Mouse (Mus musculus): ENCODE data around the gene Cnn1. TPM values are rescaled to one million over a fixed set of nuclear protein-coding genes. Genes with fewer than 3 reads are reported as not detected.

Cnn1 gene
- total RNA-seq, 2 experiments from 2014 or later = 0.42 to 0.43 TPM

- peak; percentile 98 to 99 for DNase-seq (ENCODE audit: low spot score in 2 of 2)
Observed at GRCm38 (mm10) chr9:22156497-22157245, 57.7 kb downstream of the Cnn1 start, which contains the start of gene Pigyl. Pigyl (plus strand) TSS chr9:22156846.

GRCm38 (mm10) chr9:22157516-22158265 lies 58.7 kb downstream of the Cnn1 start:
- DNase-seq (ENCODE audit: low spot score in 2 of 2) = peak in 1 of 2 experiments; percentile 28

Small RNAs within 50 kb of the gene (microRNA-seq; reads per million reads assigned to microRNA genes)
- gene Mir7084 = 0.20 to 0.22 reads per million in 2 experiments

Other genes with a start within 250 kb of the Cnn1 start
- gene Dock6, start 246.6 kb upstream of the Cnn1 start, total RNA-seq (2021) = 10 to 100 TPM; 32.6 to 34.5 TPM
- gene Rab3d, start 181.0 kb upstream of the Cnn1 start, total RNA-seq (2021) = 10 to 100 TPM; 30.4 to 36.7 TPM
- gene Ccdc159, start 171.7 kb upstream of the Cnn1 start, total RNA-seq (2021) = 10 to 100 TPM; 15.5 to 16.1 TPM
- 10 to 100 TPM; 30.4 to 35.3 TPM for gene Tmem205, start 171.7 kb upstream of the Cnn1 start, total RNA-seq (2021)
- gene Plppr2, start 162.2 kb upstream of the Cnn1 start, total RNA-seq (2021) = 100 to 1,000 TPM; 312 to 317 TPM
- 10 to 100 TPM; 13.5 to 14.5 TPM for gene Swsap1, start 143.5 kb upstream of the Cnn1 start, total RNA-seq (2021)
- gene Epor, start 135.7 kb upstream of the Cnn1 start, total RNA-seq (2021) = 1 to 10 TPM; 2.0 to 3.2 TPM
- 1 to 10 TPM; 1.4 to 2.2 TPM for gene Rgl3, start 109.8 kb upstream of the Cnn1 start, total RNA-seq (2021)
- 1 to 10 TPM; 5.3 to 5.7 TPM for gene Ccdc151, start 96.6 kb upstream of the Cnn1 start, total RNA-seq (2021)
- 10 to 100 TPM; 90.5 to 96.5 TPM for gene Prkcsh, start 96.4 kb upstream of the Cnn1 start, total RNA-seq (2021)
- 100 to 1,000 TPM; 197 to 205 TPM for gene Elavl3, start 47.2 kb upstream of the Cnn1 start, total RNA-seq (2021)
- gene Gm49318, start 28.0 kb upstream of the Cnn1 start, total RNA-seq (2021) = 1 to 10 TPM in 1 of 2 experiments, not detected in 1; 6.2 TPM
- gene Zfp653, start 27.8 kb upstream of the Cnn1 start, total RNA-seq (2021) = 10 to 100 TPM; 19.4 to 21.1 TPM
- 10 to 100 TPM; 45.8 to 46.8 TPM for gene Ecsit, start 13.8 kb upstream of the Cnn1 start, total RNA-seq (2021)
- gene Elof1, start 18.0 kb downstream of the Cnn1 start, total RNA-seq (2021) = 10 to 100 TPM; 60.4 to 60.7 TPM
- gene Acp5, start 36.5 kb downstream of the Cnn1 start, total RNA-seq (2021) = under 1 TPM; 0.53 to 0.67 TPM
- 10 to 100 TPM; 38.8 to 48.5 TPM for gene Pigyl, start 57.6 kb downstream of the Cnn1 start, total RNA-seq (2021)
- under 1 TPM; 0.25 to 0.62 TPM for gene Zfp872, start 88.9 kb downstream of the Cnn1 start, total RNA-seq (2021)
- gene Zfp809, start 126.5 kb downstream of the Cnn1 start, total RNA-seq (2021) = 10 to 100 TPM; 16.9 to 18.5 TPM
- gene Zfp599, start 160.7 kb downstream of the Cnn1 start, total RNA-seq (2021) = 1 to 10 TPM; 5.6 to 6.0 TPM
- gene Zfp810, start 208.4 kb downstream of the Cnn1 start, total RNA-seq (2021) = 10 to 100 TPM; 18.7 to 25.4 TPM

All from layer of hippocampus, postnatal 10 days (tissue).